Mouse (Mus musculus): Measurements from ENCODE around the gene Tbc1d24. TPM values are rescaled to one million over a fixed set of nuclear protein-coding genes. Genes with fewer than 3 reads are reported as not detected.
"Not testable (repeated sequence)": the region's sequence is repeated elsewhere in the genome, so short reads cannot be mapped to it uniquely, and the experiment has no call there.

Tbc1d24 gene
- total RNA-seq, 2 experiments from 2014 or later = 12.3 to 14.4 TPM

DNA sequence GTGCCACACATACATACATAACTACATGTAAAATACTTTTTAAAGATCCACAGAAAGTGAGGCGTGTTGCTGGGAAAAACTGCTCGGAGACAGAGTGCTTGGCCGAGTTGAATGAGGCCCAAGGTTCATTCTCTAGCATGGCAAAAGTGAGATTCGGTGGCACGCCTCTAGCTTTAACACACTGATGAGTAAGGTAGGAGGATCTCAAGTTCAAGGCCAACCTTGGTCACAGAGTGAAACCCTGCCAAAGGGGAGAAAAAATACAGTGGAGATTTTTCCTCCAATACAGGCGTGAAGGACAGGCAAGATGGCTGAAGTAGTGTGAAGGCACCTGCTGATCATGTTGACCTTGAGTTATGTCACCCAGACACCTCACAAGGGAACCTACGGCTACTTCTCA, 55.9 kb downstream of the Tbc1d24 start:
- no peak for DNase-seq

GRCm38 (mm10) chr17:24142897-24143296, 62.5 kb downstream of the Tbc1d24 start:
- DNase-seq = no peak

- peak; percentile 97 to 99 for DNase-seq
Measured at GRCm38 (mm10) chr17:24141425-24141920, 63.9 kb downstream of the Tbc1d24 start.

- no peak for DNase-seq
Measured at GRCm38 (mm10) chr17:24140845-24141424, 64.4 kb downstream of the Tbc1d24 start.

GRCm38 (mm10) chr17:24139968-24140367, 65.4 kb downstream of the Tbc1d24 start:
- DNase-seq = no peak

DNA sequence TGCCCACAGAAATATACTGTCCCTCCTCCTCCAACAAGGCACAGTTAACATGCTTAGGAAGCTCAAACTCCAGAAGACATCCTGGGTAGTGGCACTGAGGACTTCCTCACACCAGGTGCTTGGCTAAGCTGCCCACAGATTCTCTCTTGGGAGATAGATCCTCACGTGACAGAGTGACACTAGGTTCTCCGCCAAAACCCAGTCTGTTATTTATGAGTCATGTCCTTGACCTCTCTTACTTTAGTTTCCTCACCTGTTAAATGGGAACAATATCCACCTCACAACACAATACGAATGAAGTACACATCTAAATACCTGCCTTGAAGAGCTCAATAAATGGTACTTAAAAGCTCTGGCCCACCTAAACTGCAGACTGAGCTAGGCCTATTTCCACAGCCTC, 66.1 kb downstream of the Tbc1d24 start:
- no peak for DNase-seq

GRCm38 (mm10) chr17:24137226-24137880, 68.0 kb downstream of the Tbc1d24 start:
- DNase-seq = no peak

DNA sequence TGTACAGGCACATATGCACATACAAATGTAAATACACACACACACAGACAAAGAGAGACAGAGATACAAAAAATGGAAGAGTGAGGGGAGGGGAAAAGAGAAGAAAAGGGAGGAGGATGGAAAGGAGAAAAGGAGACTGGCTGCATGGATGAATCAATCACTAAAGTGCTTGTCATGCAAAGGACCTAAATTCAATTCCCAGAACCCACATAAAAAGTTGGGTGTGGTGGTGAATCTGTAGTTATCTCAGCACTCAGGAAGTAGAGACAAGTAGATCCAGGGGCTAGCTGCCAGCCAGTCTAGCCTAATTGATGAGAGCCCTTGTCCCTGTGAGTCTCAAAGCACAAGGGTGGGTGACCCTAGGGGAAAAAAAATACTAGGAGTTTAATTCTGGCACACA, 71.3 kb downstream of the Tbc1d24 start:
- DNase-seq = no peak

GRCm38 (mm10) chr17:24132919-24133318, 72.4 kb downstream of the Tbc1d24 start:
- not testable (repeated sequence) for DNase-seq

GRCm38 (mm10) chr17:24131570-24131969, 73.8 kb downstream of the Tbc1d24 start:
- no peak for DNase-seq

- DNase-seq = not testable (repeated sequence)
Measured at GRCm38 (mm10) chr17:24129246-24129645, 76.1 kb downstream of the Tbc1d24 start.

GRCm38 (mm10) chr17:24127592-24127991, 77.8 kb downstream of the Tbc1d24 start:
- no peak for DNase-seq

DNA sequence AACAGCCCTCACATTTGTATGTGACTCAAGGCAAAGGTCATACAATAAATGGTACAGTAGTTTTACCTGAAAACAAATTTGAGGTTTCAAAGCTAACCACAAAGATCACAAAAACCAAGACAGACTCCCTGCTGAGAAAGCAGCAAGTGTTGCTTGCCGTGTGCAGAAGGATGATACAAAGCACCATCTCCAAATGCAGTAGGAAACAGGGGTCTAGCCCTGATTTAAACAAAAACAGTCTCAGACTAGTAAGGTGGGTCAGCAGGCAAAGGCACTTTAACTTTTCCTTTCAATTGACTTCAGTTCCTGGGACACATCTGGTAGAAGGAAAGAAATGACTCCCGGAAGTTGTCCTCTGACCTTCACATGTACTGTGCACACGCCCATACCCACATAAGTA, 78.6 kb downstream of the Tbc1d24 start:
- no peak for DNase-seq

Small RNA genes within 50 kb of the gene (microRNA-seq; reads per million reads assigned to microRNA genes)
- gene Mir5134 = 1.9 to 2.7 reads per million in 2 experiments
- gene Mir6965 = 0 to 0.38 reads per million in 2 experiments

Other genes with a start within 250 kb of the Tbc1d24 start
- gene Prss30, start 225.0 kb downstream of the Tbc1d24 start, total RNA-seq (2021) = not detected
- gene Prss22, start 207.5 kb downstream of the Tbc1d24 start, total RNA-seq (2021) = not detected
- not detected for gene Prss27, start 167.4 kb downstream of the Tbc1d24 start, total RNA-seq (2021)
- 1 to 10 TPM; 7.5 to 7.8 TPM for gene Kctd5, start 132.1 kb downstream of the Tbc1d24 start, total RNA-seq (2021)
- 10 to 100 TPM; 39.7 to 41.1 TPM for gene Pdpk1, start 54.6 kb downstream of the Tbc1d24 start, total RNA-seq (2021)
- gene Amdhd2, start 41.8 kb downstream of the Tbc1d24 start, total RNA-seq (2021) = 10 to 100 TPM in 1 of 2 experiments, 1 to 10 TPM in 1; 8.3 to 13.5 TPM
- 100 to 1,000 TPM; 241 to 255 TPM for gene Atp6v0c, start 35.9 kb downstream of the Tbc1d24 start, total RNA-seq (2021)
- under 1 TPM; 0.67 to 0.72 TPM for gene Ntn3, start 4.0 kb upstream of the Tbc1d24 start, total RNA-seq (2021)
- 1 to 10 TPM; 1.9 to 3.0 TPM for gene Tedc2, start 15.3 kb upstream of the Tbc1d24 start, total RNA-seq (2021)
- gene Ccnf, start 45.9 kb upstream of the Tbc1d24 start, total RNA-seq (2021) = under 1 TPM; 0.62 to 0.65 TPM
- gene Abca17, start 145.5 kb upstream of the Tbc1d24 start, total RNA-seq (2021) = under 1 TPM in 1 of 2 experiments, not detected in 1; 0.05 TPM
- 10 to 100 TPM; 11.1 to 13.1 TPM for gene Abca3, start 146.4 kb upstream of the Tbc1d24 start, total RNA-seq (2021)
- gene Rnps1, start 209.0 kb upstream of the Tbc1d24 start, total RNA-seq (2021) = 10 to 100 TPM; 60.6 to 64.6 TPM
- gene Eci1, start 221.1 kb upstream of the Tbc1d24 start, total RNA-seq (2021) = 100 to 1,000 TPM; 472 to 487 TPM
- 1 to 10 TPM in 1 of 2 experiments, under 1 TPM in 1; 0.69 to 1.5 TPM for gene Dnase1l2, start 237.5 kb upstream of the Tbc1d24 start, total RNA-seq (2021)

Data from heart, adult 18-20 months (tissue).